Mouse (Mus musculus): ENCODE data around the gene Rab4b.

GRCm38 (mm10) chr7:27161744-27162143 lies 17.0 kb downstream of the Rab4b start:
- TF ChIP-seq CTCF (IDR thresholded peaks at IDR 0.05; ENCODE audit: insufficient read depth, low read length) (no peak), POLR2A (IDR thresholded peaks at IDR 0.05; ENCODE audit: borderline replicate concordance, extremely low read depth, low read depth, low read length) (no peak)
